In genomic region chr14:120362409-120362992, GRCm38 (mm10) we compare ENCODE assay signal across 10 mouse cellular contexts.
DNase-seq lines count a peak whose midpoint lies in the region; ATAC-seq and TF ChIP-seq lines count a peak whose summit lies in the region.
"Had no signal": no experiment of that assay in that cellular context is flagged by ENCODE, and none has a peak within 500 bp of the region (broad histone marks: within the 10 kb centered on the region; RNA-seq: fewer than 3 reads in every experiment).

No protein-coding gene starts in this region.

- H3K4me1 ChIP-seq in liver, adult 2 months (ENCODE audit: control insufficient read depth, insufficient read depth, low read length): peaks cover 22% of the 10 kb centered on the region
- H3K4me1 ChIP-seq in brown adipose tissue, adult 24 weeks (ENCODE audit: control insufficient read depth, insufficient read depth, insufficient read length, low read length): peaks cover 37% of the 10 kb centered on the region
- H3K4me1 ChIP-seq in intestine, embryonic 14.5 days (replicated peaks; ENCODE audit: control insufficient read depth, insufficient read depth, low read length): peaks cover 9% of the 10 kb centered on the region; the same call in 1 of the 2 replicates
- H3K4me1 ChIP-seq in stomach, embryonic 14.5 days (ENCODE audit: control insufficient read depth, insufficient read depth, low read length): peaks cover 9% of the 10 kb centered on the region
- peaks cover 4% of the 10 kb centered on the region; the same call in 1 of the 2 replicates for H3K4me1 ChIP-seq in forebrain, embryonic 10.5 days

- H3K36me3 ChIP-seq in liver, adult 2 months (ENCODE audit: control insufficient read depth, insufficient read depth, low read length): no peaks in the 10 kb centered on the region
- H3K36me3 ChIP-seq in intestine, embryonic 14.5 days (ENCODE audit: control insufficient read depth, insufficient read depth, low read length): no peaks in the 10 kb centered on the region
- H3K36me3 ChIP-seq in stomach, embryonic 14.5 days (ENCODE audit: control insufficient read depth, insufficient read depth, low read length): no peaks in the 10 kb centered on the region
- peaks cover 7% of the 10 kb centered on the region for H3K36me3 ChIP-seq in forebrain, embryonic 10.5 days (replicated peaks)
- H3K36me3 ChIP-seq: liver, embryonic 15.5 days had no signal

- H3K4me2 ChIP-seq in intestine, embryonic 14.5 days (ENCODE audit: low read length): no peak overlapping the region
- H3K4me2 ChIP-seq in stomach, embryonic 14.5 days (replicated peaks; ENCODE audit: low read depth, low read length): no peak overlapping the region
- H3K4me2 ChIP-seq: liver, embryonic 15.5 days had no signal

- DNase-seq in liver, adult 2 months (ENCODE audit: extremely low read depth, low read depth, low spot score): no peak
- no peak for DNase-seq in liver
- no peak for DNase-seq in intestine, embryonic 14.5 days (ENCODE audit: low spot score)
- DNase-seq in testis, postnatal 14 days (ENCODE audit: low spot score): no peak
- no peak for DNase-seq in forebrain, embryonic 10.5 days (ENCODE audit: extremely low spot score, low spot score)
- DNase-seq: kidney, adult 2 months had no signal

- no peak overlapping the region for H3K9ac ChIP-seq in liver, adult 2 months (ENCODE audit: low read depth, low read length)
- H3K9ac ChIP-seq in intestine, embryonic 14.5 days (ENCODE audit: low read length): no peak overlapping the region
- H3K9ac ChIP-seq in stomach, embryonic 14.5 days (replicated peaks; ENCODE audit: low read depth, low read length): no peak overlapping the region
- H3K9ac ChIP-seq: liver, embryonic 15.5 days had no signal

- WGBS in liver, adult 2 months: 45% methylated on average over 8 of the region's 8 CpGs
- WGBS in intestine, embryonic 14.5 days: 69% methylated on average over 8 of the region's 8 CpGs
- 58% methylated on average over 8 of the region's 8 CpGs for WGBS in stomach, embryonic 14.5 days
- WGBS in forebrain, embryonic 10.5 days: 85% methylated on average over 8 of the region's 8 CpGs

- peak overlapping the region; percentile 18; the same call in 1 of the 2 replicates for H3K27ac ChIP-seq in liver, adult 2 months (replicated peaks; ENCODE audit: insufficient read depth, low read depth, low read length)
- H3K27ac ChIP-seq in brown adipose tissue, adult 24 weeks (replicated peaks; ENCODE audit: low read depth, low read length): peak overlapping the region; percentile 46
- no peak overlapping the region for H3K27ac ChIP-seq in intestine, embryonic 14.5 days (ENCODE audit: low read depth)
- H3K27ac ChIP-seq in stomach, embryonic 14.5 days (ENCODE audit: low read length): peak overlapping the region; percentile 21; the same call in 1 of the 2 replicates
- H3K27ac ChIP-seq in forebrain, embryonic 10.5 days: no peak overlapping the region
- H3K27ac ChIP-seq: liver, embryonic 15.5 days had no signal

- ATAC-seq in intestine, embryonic 14.5 days (replicated peaks; ENCODE audit: low FRiP score, low TSS enrichment, low read depth): peak; percentile 53; the same call in 1 of the 2 replicates
- ATAC-seq in stomach, embryonic 14.5 days (ENCODE audit: insufficient number of reproducible peaks, insufficient read depth, low FRiP score, low read depth): peak; percentile 85

- no peaks in the 10 kb centered on the region for H3K9me3 ChIP-seq in intestine, embryonic 14.5 days (ENCODE audit: control insufficient read depth, low read length)
- no peaks in the 10 kb centered on the region for H3K9me3 ChIP-seq in stomach, embryonic 14.5 days (ENCODE audit: control insufficient read depth, low read depth, low read length)
- H3K9me3 ChIP-seq in forebrain, embryonic 10.5 days: peaks cover 3% of the 10 kb centered on the region; the same call in 1 of the 2 replicates
- H3K9me3 ChIP-seq: liver, embryonic 15.5 days had no signal

- TF ChIP-seq CTCF in liver, adult 2 months (IDR thresholded peaks at IDR 0.05; ENCODE audit: low read depth, low read length): no peak

- H3K27me3 ChIP-seq in liver, adult 2 months (ENCODE audit: control insufficient read depth, insufficient read depth, low read length): no peaks in the 10 kb centered on the region
- H3K27me3 ChIP-seq in intestine, embryonic 14.5 days (replicated peaks; ENCODE audit: control insufficient read depth, insufficient read depth, low read length): no peaks in the 10 kb centered on the region
- H3K27me3 ChIP-seq in stomach, embryonic 14.5 days (ENCODE audit: control insufficient read depth, insufficient read depth, low read length): no peaks in the 10 kb centered on the region
- no peaks in the 10 kb centered on the region for H3K27me3 ChIP-seq in forebrain, embryonic 10.5 days (ENCODE audit: poor library complexity, severe bottlenecking)
- H3K27me3 ChIP-seq: liver, embryonic 15.5 days had no signal

- no peak for TF ChIP-seq POLR2A in liver, adult 2 months (IDR thresholded peaks at IDR 0.05; ENCODE audit: extremely low read depth, insufficient read depth, low read length)

- no peak overlapping the region for H3K4me3 ChIP-seq in liver, adult 2 months (ENCODE audit: insufficient read depth, low read depth, low read length)
- H3K4me3 ChIP-seq in brown adipose tissue, adult 24 weeks (ENCODE audit: insufficient read depth, low read depth, low read length): no peak overlapping the region
- no peak overlapping the region for H3K4me3 ChIP-seq in intestine, embryonic 14.5 days (ENCODE audit: low read depth, low read length)
- no peak overlapping the region for H3K4me3 ChIP-seq in stomach, embryonic 14.5 days (ENCODE audit: low read depth, low read length)
- H3K4me3 ChIP-seq in forebrain, embryonic 10.5 days: no peak overlapping the region
- H3K4me3 ChIP-seq: liver, embryonic 15.5 days; myocyte had no signal

- peaks cover 39% of the 10 kb centered on the region; the same call in 1 of the 2 replicates for H3K79me2 ChIP-seq in liver, adult 2 months (ENCODE audit: control insufficient read depth, insufficient read depth, low read length)

Comparison
In these comparisons a context has a peak if more than half of its experiments do, and no peak if none do; other contexts are left out.
1. H3K27ac ChIP-seq: peak in liver, adult 2 months (single experiment), brown adipose tissue, adult 24 weeks (single experiment) and stomach, embryonic 14.5 days (single experiment); none in intestine, embryonic 14.5 days (single experiment) and forebrain, embryonic 10.5 days (single experiment).